Mouse (Mus musculus) kidney, adult 18-20 months (tissue): ENCODE data around the gene Metap2.
"Not testable (repeated sequence)": the region's sequence is repeated elsewhere in the genome, so short reads cannot be mapped to it uniquely, and the experiment has no call there.

Experiments used
- DNase-seq: peaks from one replicate; pipeline ENCODE4 v3.0.0; 2021

Metap2 gene

GRCm38 (mm10) chr10:93909811-93910446 lies 13.0 kb upstream of the Metap2 start:
- no peak for DNase-seq

GRCm38 (mm10) chr10:93909015-93909414 lies 12.1 kb upstream of the Metap2 start:
- no peak for DNase-seq

GRCm38 (mm10) chr10:93908540-93908939 lies 11.6 kb upstream of the Metap2 start:
- DNase-seq: no peak

DNA sequence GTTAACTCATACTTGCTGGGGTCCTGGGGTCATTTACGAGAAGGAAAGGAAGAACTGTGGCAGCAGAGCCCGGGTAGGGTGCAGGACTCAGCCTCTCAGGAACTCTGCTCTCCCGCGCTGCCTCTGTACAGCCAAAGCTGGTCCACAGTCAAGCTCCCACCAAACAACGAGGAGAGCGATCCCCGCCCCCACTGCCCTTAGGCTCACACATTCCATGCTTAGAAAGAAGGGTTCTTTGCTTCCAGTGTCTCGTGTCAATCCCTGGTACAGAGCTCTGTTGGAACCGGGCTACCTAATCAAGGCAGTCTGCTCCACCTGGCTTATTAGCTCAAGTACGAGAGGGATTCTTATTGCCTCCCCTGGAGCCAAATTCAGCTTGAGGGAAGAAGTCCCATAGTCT lies 10.5 kb upstream of the Metap2 start:
- DNase-seq: peak; percentile 27

DNA sequence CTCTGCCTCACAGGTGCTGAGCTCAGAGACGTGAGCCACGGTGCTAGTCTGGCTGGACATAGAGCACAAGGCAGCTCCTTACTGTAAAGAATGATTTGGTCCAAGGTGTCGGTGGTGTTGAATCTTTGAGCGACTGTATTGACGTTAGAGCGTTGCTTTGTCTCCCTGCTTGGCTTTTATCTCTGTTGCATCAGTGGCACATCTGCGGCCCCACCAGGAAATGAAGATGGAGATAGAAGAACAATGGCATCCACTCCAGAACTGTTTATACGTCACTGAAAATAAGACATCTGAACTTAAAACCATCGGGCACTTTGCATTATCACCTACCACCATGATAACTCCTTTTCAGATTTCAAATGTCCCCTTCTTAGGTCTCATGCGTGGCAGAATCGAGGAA lies 3.0 kb upstream of the Metap2 start:
- DNase-seq: no peak

DNA sequence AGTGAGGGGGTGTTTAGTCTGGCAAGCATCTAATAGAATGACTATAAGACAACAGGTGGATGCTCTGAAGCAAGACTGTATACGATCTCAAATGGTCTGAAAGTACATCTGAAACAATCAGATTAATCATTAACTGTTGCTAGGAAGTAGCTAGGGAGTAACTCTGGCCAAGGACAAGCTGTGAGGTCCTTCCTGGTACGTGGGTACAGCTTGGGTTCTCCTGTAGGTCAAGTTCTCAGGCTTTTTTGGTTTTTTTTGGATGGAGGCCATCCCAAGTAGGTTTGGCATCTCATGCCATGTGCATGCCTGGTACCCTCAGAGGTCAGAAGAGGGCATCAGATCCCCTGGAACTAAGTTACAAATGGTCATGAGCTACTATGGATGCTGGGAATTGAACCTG lies 2.4 kb upstream of the Metap2 start:
- DNase-seq: peak; percentile 38

GRCm38 (mm10) chr10:93892551-93892950 lies 4.3 kb downstream of the Metap2 start:
- DNase-seq: no peak

DNA sequence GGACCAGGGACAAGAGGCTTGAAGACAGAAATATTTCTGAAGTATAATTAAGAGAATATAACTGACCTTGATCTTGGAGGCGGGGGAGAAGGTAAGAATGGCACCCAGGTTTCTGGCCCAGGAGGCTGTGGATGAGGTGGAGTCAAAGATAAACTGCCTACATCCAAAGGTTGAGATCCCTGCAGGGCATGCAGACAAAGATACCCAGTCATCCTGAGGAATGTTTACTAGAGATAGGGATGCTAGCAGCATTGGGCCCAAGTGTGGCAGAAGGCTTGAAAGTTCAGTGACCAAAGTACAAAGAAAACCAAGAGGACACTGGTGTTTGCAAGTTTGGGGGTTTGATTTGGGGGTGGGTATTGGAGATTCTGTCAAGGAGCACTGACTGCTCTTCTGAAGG lies 5.9 kb downstream of the Metap2 start:
- DNase-seq: no peak

GRCm38 (mm10) chr10:93890565-93890964 lies 6.3 kb downstream of the Metap2 start:
- DNase-seq: no peak

DNA sequence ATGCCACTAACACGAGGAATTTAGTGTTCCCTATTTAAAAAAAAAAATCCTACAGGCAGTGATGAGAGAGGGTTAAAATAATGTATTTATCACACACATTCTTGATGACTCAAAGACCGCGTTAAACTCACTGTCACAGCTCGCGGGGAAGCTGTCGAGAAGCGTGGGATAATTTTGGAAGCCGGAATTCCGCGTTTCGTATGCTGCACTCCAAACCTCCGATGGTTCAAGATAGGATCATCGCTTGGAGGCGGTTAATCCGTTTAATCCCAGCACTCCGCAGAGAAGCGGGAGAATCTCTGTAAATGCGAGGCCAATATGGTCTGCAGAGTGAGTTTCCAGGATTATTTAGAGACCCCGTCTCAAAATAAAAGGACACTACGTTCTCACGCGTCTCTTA lies 6.9 kb downstream of the Metap2 start:
- no peak for DNase-seq

DNA sequence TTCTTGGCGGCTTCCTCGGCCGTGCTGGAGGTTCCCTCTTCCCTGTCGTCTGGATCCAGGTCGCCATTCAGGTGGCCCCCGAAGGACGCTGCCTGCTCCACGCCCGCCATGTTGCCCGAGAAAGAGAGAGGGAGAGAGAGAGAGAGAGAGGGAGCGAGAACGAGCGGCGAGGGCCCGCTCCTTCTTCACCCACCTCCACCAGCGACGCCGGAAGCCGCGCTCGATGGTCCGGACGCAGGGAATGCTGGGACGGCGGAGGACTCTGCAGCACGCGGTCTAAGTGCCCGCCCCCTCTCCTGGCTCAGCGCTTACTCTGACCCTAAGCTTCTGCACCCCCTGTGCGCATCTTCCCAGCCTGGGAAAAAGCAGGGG lies 7.3 kb downstream of the Metap2 start:
- DNase-seq: peak; percentile 90

GRCm38 (mm10) chr10:93888935-93889578 lies 7.8 kb downstream of the Metap2 start:
- DNase-seq: no peak

- DNase-seq: no peak
Observed at GRCm38 (mm10) chr10:93888590-93888934, 8.3 kb downstream of the Metap2 start.

DNA sequence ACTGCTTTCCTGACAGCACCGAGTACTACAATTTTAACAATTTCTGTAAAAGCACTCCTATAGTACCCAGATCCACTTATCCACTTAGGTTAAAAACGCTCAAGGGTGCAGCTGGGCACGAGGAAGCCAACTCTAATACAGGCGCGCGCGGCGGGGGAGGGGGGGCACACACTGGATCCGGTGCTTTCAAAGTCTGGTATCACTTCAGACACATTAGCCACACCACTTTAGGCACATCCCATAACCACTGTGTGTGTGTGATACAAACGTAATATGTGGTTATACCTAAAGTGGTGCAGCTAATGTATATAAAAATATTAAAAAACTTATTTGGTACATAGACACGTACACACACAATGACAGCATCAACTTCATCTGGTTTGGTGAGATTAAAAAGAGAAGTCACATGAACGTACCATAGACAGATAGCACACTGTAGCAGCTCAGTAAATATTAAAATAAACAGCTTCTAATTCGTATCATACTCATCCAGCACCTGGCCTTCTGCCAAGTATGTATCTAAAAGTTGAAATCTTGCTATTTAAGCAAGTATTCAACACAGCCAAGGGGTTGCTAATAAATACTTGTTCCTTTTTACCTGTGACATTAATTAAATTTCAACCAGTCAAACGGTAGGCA lies 10.9 kb downstream of the Metap2 start:
- DNase-seq: no peak

DNA sequence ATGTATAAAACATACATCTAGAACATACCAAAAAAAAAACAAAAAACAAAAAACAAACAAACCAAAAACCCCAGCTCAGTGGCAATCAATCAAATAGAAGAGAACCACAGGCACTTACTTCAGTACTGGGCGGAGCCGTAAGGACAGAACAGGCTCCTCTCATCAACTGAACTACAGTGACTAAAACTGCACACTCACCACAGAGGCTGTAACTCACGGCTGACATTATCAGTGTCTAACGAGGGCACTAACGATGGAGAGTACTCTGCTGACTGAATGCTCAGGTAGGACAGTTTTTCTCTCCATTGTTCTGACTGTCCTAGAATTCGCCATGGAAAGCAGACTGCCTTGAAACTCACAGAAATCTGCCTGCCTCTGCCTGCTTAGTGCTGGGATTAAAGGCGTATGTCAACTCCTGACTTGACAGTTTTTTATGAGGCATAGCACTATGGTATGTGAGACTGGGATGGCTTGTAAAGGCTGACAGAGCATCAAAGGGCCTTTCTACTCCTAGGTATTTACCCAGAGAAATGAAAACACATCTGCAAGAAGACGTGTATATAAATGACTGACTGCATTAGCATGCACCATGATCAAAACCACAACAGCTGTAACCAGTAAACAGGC lies 14.0 kb downstream of the Metap2 start:
- DNase-seq: no peak

DNA sequence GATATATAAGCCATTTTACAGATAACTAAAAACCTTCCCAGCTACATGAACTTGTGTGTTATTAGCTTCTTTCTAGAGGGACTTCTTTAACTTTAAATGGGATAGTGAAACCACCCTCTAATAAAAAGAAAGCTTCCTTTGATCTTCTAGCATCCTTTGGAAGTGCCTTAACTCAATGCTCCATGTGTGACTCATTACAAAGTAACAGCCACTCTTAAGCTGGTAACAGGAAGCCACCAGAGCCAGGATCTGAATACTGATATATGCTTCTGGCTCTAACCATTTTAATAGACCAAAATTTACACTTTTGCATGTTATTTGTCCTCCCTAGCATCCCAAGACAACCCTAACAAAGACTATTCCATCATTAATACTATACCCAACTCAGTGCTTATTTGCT lies 15.0 kb downstream of the Metap2 start:
- no peak for DNase-seq

- DNase-seq: no peak
Observed at GRCm38 (mm10) chr10:93878732-93879131, 18.2 kb downstream of the Metap2 start.

- DNase-seq: no peak
Observed at GRCm38 (mm10) chr10:93876772-93877171, 20.1 kb downstream of the Metap2 start.

DNA sequence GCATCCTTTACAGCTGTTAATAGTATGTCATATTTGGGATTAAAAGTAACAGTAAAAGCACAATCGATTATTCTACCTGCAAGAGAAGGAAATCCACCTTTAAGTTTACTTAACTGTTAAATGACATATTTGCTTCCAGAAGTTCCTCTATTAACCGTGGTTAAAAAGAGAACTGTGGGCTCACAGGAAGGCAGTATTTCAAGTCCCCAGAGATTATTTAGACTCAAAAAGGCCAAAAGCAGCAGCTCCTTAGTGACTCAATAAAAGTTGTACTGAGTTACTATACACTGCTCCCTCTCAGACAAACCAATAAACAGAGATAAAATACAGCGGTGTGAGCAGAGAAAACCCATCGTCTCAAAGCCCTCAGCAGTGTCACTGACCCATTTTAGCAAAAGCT lies 28.0 kb downstream of the Metap2 start:
- no peak for DNase-seq

- DNase-seq: no peak
Observed at GRCm38 (mm10) chr10:93868401-93868800, 28.5 kb downstream of the Metap2 start.

DNA sequence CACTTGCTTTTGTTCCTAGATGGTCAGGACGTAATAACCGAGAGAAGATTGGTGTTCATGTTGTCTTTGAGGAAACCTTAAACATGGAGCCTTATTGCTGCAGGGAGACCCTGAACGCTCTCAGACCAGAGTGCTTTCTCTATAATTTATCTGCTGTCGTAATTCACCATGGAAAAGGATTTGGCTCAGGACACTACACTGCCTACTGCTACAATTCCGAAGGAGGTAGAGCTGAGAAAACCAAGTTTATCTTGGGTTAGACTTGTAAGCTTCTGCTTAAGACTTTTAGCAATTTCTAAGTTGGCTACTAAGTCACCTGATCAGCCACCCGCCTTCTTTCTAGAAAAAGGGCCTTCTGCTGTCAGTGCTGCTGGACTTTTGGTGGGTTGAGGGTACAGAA lies 40.8 kb downstream of the Metap2 start:
- DNase-seq: no peak

DNA sequence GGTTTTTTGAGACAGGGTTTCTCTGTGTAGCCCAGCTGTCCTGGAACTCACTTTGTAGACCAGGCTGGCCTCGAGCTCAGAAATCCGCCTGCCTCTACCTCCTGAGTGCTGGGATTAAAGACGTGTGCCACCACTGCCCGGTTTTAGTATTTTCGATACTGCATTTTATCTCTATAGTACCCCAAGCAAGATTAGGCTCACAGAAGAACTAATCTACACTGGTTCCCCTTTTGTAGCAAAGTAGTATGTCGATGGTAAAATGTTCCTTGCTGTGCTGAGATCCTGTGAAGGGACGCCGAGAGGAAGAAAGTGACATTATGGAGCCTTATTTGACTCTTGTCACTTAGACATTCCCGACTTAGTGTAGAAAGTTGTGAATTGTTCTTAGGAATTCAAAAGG lies 41.8 kb downstream of the Metap2 start:
- no peak for DNase-seq

DNA sequence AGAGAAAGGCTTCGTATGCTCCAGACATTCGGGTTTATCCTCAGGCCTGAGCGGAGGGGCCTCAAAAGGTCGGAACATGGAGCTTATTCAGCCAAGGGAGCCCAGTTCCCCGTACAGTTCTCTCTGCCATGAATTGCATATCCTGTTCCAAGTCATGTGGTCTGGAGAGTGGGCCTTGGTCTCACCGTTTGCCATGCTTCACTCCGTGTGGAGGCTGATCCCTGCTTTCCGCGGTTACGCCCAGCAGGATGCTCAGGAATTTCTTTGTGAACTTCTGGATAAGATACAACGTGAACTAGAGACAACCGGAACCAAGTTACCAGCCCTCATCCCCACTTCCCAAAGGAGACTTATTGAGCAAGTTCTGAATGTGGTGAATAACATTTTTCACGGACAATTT lies 50.2 kb downstream of the Metap2 start:
- DNase-seq: no peak

DNA sequence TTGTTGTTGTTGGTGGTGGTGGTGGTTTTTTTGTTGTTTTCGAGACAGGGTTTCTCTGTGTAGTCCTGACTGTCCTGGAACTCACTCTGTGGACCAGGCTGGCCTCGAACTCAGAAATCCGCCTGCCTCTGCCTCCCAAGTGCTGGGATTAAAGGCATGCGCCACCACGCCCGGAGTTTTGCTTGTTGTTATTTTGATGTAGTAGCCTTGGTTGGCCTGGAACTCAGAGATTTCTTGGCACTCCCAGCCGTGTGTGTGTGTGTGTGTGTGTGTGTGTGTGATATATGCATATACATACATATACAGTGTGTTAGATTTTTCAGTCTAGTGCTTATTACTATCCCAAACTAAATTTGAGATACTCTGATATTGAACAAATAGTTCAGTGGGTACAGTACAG lies 61.8 kb downstream of the Metap2 start:
- not testable (repeated sequence) for DNase-seq
